Mouse (Mus musculus) heart, adult 18-20 months (tissue): ENCODE measurements around the gene Capn8. TPM values are rescaled to one million over a fixed set of nuclear protein-coding genes. Genes with fewer than 3 reads are reported as not detected.

ENCODE experiments used
- DNase-seq, 2 experiments: peaks; one replicate each; pipeline ENCODE4 v3.0.0; 2021 to 2022; ENCODE audit warnings: mixed read lengths in 1 of 2
- long read RNA-seq, 2 experiments: library from polyadenylated mRNA; stranded (forward); transcript quantifications; one replicate each; pipeline ENCODE4 v2.0.0; 2021
- total RNA-seq, 2 experiments: library from RNA; stranded (reverse); gene quantifications; 2 replicates each; pipeline ENCODE4 v1.2.3; 2021

Gene Capn8
- not detected for total RNA-seq
- long read RNA-seq, experiment 1, result 0 reads
- long read RNA-seq, experiment 2, result 0 reads

DNA sequence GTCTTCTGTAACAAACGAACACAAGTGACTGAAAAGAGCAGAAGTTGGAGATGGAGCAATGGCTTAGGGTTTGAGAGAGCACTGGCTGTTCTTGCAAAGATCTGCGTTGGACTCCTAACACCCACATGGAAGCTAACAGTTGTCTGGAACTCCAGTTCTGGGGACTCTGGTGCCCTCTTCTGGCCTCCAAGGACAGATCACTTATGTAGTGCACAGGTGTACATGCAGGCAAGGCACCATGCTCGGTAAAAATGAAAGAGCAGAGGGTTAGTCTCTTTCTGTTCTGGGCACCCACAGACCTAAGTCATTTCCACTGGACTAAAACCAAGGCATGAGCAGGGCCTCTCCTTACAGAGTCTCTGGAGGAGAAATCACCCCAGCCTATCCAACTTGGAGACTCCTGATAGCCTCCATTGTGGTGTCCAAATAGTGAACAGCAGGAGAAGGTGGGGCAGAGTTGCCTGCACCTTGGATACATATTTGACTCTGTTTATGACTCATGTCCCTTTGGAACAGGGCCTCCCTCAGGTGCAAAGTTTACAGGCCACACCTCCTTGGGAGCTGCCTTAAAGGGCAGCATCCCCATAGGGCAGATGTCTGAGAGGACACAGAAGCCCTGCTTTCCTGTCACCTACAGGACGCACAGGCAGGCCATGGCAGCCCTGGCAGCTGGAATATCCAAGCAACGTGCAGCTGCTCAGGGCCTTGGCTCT is at the start of gene Capn8:
Capn8 (plus strand) TSS at position 600 of the 713 bp plus-strand sequence.
- no peak for DNase-seq

DNA sequence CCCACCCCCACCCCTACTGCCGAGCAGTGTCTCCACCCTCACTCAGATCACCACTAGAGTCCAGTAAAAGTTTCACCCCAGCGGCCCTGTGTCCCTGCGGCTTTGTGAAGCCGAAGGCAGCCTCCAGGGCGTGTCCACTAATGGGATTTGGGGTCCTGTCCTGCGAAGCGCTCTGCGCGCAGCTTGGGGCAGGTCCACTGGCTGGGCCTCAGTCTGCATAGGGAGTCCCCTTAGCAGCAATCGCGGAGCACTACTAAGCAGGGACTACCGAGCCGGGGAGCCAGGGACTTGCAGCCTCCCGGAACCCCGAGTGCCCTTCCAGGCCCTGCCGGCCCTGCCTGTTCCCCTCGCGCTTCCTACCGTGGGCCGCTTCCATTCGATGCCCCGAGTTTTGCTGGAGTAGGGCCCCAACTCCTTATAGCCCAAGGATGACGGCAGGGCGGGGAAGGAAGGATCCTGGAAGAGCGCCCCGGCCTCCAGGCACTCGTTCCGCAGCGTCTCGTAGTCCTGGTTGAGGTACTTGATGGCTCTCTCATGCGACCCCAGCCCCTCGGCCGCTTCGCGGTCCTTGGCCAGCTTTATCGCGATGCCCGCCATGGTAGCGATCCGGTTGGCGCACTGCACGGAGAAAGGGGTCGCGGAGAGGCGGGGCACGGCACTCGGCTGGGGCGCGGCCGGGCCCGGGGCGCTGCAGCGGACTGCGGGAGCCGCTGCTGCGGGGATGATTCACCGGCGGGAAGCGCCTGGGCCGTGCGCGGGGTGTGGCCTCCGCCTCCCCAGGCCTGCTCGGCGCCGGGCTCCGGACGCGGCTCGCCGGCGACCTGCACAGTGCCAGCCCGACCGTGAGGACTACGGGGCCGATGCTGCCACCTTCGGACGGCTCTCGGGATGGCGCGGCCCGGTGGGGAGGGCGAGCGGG is 47.8 kb upstream of the Capn8 start, which contains the start of gene Capn2:
Capn2 (minus strand) TSS at position 851 of the 919 bp plus-strand sequence.
- peak; percentile 93 for DNase-seq

DNA sequence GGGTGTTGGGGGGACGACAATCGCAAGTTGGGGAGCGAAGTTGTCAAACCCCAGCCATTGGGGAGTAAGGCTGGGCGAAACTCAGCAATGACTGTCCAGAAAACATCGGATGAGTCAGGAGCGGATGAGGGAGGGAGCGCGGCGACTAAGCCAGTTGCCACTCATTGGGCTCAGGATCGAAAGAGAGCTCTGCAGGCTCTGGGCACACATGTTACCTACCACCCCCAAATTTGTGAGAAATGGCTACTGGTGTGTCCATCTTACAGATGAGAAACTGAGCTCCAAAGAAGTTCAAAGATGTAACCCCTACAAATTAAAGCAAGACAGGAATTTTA is 47.2 kb upstream of the Capn8 start:
- no peak for DNase-seq

DNA sequence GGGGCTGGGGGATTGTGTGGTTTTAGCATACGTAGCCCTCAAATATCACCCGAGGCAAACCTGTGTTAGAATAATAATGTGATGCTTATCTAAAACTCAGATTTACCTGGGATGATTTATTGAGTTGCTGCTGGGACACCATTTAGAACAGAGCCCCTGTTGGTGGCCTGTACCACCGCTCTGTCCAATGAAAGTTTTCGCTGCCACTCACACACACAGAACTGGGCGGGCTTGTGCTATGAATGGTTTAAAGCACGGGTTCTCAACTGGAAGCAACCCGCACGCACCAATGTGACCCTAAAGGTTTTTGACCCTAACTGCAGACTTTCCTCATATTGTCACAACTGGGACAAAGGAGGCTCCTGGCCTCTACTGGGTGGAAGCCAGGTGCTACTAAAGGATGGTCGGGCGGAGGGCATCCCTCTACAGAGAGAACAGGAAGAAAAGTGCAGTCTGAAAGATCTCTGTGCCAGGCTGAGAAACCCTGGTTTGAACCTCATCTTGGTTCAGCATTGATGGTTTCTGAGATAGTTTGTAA is 46.6 kb upstream of the Capn8 start:
- DNase-seq, result no peak

DNA sequence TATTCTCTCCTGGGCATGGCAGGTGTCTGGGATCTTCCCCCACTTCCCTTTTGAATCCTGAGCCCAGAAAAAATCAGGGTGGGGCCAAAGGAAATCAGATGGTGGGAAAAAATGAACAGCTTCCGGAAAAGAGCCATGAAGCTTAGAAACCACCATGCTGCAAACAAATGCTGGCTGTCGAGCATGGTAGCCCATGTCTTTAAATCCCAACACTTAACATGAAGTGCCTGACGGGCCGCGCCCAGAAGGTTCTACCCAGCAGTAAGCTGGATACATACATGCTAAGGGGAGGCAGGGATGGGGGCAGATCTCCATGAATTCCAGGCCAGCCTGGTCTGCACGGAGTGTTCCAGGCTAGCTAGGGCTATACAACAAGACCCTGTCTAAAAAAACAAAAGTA is 46.0 kb upstream of the Capn8 start:
- DNase-seq, result peak in 1 of 2 experiments; percentile 28

DNA sequence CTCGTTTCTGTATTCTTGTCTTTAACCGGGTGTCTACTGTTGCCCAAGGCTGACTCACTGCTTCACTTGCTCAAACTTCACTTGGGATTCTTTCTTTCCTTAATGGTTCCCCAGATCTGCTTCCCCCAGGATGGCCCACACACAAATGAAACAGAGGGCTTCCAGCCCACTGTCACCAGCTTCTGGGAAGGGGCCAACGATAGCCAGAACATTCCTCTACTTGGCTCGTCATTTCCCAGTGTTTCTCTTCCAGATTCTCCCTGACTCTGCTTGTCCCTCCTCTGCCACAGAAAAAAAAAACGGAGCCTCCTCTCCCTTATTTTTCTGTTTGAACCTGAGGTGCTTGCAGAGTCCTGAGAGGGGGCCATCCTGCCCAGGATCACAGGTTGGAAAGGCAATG is 45.5 kb upstream of the Capn8 start:
- peak in 1 of 2 experiments; percentile 45 for DNase-seq

DNA sequence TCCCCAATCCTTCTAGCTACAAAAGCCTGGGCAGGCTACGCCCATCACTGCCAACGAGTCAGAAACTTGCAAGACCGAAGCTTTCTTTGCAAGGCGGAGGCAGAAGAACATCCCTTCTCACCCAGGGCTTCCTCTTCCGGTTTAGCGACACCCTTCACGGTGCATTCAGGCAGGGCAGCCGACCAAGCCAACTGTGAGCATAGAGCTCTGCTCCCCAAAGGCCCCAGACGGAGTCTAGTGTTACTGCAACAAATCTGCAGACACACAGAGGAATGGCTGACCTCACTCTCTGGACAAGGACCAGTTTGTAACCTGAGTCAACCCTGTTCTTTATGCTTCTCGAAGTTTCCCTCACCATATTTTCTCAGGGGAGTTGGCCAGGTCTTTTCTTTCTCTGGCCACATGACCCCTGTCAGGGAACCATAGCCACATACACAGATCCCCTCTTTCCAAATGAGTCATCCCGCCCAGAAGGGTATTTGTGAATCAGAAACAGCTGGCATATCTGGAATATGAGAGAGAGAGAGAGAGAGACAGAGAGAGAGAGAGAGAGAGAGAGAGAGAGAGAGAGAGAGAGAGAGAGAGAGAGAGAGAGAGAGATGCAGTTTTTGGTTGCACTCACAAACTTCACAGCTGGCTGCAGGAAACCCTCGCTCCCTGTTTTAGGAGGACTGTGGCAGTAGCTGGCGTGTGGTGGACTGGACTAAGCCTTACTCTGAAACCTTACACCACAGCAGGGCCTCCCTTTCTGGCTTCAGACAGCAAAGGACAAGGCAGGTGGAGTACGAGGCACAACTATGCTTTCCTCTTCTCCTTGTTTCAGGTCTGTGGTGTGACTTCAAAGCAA is 44.5 kb upstream of the Capn8 start:
- peak; percentile 82 to 89 for DNase-seq

DNA sequence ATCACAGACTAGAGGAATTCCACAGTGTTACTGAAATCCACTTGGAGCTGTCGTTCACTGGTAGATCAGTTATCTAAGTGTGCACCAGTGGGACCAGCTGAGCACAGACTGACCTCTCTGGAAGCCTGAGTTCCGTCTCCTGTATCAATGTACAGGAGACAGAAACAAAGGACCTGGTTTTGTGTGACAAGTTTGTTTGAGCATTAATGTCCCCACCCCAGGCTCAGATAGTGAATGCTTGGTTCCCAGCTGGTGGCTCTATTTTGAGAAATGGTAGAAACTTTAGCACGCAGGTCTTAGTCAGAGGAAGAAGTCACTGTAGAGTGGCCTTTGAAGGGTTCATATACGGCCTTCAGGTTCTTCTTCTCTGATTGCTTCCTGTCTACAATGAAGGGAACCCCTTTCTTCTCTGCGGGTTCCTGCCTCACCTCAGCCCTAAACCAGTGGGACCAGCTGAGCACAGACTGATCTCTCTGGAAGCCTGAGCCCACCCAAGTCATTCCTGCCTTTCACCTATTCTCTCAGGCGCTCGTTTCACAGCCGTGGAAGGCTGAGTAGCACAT is 43.8 kb upstream of the Capn8 start:
- DNase-seq, result peak in 1 of 2 experiments; percentile 19

DNA sequence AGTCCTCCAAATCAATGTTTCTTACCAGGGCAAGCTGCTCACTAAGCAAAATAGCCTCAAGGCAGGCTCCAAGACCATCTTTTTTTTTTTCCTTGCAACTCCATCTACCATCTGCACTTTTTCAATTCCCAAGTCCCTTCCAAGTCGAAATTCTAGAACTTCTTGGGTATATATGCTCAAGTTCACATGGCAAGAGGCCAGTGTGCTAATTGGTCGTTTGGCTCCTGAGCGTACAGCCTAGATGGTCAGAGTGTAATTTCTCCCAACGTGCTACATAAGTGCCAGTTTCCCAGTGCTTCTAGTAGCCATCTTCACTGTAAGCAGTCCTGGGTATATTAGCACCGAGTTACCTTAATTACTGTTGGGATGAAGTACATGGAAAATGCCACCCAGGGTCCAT is 41.8 kb upstream of the Capn8 start:
- DNase-seq, result no peak

DNA sequence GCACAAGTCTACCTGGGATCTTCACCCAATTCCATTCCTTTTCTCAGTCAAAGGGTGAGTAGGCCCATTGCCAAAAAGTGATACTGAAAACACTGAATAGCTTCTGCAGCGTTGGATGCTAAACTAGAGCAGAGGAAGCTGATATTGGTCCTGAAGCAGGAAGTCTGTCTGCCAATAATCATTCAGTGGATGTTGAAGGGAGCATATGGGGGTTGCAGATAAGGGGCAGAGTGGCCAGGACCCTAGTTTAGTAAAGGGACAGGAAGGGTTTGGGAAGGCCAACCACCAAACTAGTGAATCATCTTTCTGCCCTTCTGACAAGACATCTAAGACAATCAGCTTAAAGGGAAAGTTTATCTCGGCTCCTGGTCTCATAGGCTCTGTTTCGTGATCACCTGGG is 41.1 kb upstream of the Capn8 start:
- DNase-seq, result no peak

DNA sequence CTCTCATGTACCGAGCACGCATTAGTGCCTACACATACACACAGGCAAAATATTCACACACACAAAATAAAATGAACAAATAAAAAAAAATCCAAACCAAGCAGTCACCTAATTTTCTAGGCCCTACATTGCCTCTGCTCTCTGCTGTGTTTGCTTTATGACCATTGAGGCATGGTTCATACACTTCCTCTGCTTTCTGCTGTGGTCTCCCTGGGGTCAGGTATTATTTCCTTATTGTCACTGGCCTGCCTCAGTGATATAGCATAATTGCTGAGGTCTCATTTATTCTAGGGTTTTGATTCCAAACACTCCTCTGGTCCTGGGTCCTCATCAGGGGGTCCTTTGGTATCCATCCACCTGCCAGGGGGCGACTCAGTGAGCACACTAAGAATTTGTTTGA is 39.2 kb upstream of the Capn8 start:
- no peak for DNase-seq

DNA sequence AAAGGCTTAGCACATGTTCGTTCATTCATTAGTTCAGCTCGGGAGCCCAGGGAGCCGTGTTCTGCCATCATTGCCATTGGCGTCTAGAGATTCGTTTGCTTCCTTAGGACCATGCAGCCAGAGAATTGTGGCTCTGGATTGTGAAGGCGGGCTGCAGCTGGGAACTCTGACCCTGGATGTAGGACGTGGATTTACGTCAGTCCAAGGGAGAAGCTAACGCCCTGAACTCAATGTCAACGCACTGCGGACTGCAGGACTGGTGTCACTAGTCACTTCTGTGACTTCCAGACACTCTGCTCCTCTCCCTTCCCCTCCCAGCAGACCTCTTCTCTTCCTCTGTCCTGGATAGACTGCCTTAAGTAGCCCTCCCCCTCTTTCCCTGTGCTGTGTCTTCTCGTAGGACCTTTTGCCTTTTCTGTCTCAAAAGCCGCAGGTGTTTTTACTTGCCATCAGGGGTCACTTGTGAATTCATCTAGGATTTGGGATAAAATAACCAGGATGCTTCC is 37.5 kb upstream of the Capn8 start:
- DNase-seq, result peak; percentile 42 to 43

DNA sequence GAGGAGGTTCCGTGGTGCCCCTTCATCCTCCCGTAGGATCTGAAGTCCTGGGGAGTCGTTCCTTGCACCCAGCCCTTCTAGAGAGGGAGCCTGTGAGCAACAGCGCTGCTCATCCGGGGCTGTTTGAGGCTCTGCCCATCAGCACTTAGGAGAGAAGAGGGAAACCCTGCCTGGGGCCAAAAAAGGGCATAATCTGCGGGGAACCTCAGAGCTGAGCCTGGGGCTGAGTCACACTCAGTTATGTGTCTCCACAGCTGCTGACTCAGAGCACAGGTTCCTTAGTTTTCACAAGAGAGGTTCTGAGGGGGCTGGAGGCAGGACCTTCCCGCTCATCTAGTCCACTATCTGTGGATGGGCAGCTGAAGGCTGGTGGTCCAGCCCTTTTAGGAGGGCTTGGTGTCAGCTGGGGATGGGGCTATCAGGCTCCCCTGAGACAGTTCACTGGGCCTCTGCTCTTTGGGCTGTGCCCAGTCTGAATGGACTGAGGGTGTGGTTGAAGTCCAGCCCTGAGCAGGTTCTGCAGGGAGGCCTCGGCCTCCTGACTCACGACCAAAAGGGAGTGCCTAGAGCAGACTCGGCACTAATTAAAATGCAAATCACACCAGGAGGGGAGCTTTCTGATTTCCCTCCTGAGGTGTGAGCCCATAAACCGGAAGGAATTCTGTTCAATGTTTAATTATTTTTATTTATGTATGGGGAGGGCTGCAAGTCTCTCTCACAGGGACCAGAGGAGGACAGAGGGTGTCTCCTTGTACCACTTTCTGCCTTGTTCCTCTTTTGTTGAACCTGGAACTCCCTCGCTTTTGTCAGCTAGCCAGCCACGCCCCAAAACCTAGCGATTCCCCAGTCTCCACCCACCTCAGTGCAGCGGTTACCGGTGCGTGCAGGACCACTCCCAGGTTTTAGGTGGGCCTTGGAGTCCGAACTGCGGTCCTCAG is 36.6 kb upstream of the Capn8 start:
- peak; percentile 44 to 66 for DNase-seq

DNA sequence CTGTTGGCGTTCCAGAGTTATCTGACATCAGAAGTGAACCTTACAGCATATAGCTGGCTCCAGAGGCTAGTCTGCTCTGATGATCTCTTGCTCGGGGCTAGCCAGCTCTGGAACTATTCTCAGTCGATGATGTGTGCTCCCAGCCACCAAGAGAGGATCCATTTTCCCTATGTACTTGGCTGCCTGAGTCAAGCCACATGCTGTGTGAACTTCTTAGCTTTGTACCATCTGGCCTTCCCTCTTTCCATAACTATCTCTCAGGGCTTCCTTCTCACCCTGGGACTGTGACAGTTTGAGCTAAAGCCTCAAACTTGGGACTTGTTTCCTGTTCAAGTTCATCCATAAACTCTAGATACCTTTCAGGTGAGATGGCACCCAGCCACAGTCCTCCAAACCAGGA is 31.2 kb upstream of the Capn8 start:
- DNase-seq, result no peak

DNA sequence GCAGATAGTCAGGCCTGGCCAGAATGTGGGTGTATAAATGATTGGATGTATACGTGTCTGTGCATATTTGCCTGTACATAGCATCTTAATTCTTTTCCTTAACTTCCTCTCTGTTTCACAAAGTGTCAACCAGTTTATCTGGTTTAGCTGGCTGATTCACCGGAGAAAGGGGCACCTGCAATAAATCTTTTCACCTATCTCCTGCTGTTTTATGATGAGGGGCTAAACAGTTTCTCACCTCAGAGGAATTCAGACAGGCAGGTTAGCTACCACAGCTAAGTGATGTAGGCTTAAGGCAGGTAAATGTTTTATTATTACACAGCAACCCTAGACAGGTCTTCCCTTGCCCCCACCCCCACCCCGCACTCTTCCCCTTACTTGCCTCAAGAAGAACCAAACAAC is 29.7 kb upstream of the Capn8 start:
- DNase-seq, result no peak

DNA sequence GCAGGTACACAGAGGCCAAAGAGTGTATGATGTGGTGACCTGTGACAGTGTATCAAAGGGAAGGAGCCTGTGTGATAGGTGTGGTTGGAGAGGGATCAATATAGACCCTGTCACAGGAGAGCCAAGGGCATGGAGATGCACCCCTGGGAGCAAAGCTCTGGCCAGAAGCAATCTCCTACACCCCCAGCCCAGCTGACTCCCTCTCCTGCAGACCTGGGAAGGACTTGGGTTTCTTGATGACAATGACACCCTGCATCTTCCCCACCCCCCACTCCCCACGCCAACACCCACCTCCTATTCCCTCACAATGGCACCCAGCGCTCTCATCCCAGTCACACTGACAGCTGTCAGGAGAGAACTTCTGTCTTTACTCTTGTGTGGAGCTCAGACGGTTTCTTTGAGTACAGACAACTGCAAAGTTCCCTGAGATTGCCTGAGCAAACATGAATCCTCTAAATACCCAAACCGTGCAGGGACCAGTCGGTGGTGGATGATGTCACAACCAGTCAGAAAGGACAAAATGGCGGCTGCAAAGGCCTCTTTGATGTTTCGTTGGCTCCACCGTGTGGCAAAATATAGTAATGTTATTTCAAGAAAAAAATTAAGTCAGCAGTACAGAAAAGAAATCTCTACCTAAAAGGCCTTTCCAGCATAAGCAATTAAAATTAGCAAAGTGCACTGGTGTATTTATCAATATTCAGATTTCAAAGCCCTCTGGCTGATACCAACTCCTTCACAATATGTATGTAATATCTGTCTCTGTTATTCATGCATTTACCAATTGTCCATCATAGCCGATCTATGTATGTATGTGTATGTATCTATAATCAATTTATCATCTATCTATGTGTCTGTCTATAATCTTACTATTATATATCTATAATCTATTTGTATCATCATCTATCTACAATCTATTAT is 25.5 kb upstream of the Capn8 start:
- peak; percentile 84 to 90 for DNase-seq

DNA sequence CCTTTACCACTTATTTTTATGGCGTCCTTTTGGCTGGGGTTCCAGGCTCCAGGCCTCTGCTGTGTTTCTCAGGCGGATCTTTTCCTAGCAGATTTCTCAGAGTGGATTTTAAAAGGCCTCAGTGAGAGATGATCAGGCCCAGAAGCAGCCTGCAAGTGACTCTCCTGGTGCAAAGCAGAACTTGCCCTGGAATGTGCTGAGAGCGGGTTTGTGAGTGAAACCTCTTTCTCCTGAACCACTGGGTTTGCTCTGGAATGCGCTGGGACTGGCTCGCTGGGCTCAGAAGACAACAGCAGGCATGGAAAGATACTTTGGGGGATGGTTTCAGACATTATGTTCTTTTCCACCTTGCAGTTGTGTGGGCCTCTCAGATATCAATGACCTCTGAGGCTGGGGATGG is 22.7 kb upstream of the Capn8 start:
- DNase-seq, result no peak

DNA sequence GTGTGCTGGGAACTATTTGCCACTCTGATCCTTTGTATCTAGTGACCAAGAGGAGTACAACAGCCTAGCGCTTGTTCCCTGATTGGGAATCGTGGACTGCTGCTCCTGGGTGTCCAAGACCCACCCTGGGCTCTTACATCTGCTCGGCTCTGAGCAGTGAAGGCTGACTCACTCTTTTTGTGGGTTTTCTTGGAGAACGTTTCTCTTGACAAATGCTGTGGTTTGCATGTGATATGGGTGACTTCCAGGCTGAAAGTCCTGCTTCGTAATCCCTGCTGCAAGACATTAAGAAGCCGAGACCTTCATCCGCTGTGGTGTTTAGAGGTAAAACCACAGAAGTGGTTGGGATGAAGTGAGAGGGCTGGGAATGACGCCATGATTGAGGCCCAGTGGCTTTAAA is 21.7 kb upstream of the Capn8 start:
- no peak for DNase-seq

DNA sequence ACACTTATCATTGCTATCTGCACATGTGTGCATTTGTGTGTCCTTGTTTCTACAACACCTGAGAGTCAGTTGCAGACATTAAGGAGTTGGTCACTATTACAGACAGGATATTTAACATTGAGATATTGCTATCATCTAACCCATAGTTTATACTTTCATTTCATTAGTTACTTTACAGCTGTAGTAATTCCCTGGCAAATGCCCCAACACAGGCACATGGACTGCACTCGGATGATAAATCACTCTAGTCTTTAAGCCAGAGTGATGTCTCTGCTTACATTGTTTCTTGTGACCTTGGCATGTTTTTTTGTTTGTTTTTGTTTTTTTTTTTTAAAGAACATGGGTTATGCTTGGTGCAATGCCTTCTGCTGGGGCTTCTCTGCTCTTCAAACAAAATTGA is 20.9 kb upstream of the Capn8 start:
- no peak for DNase-seq
